Mouse (Mus musculus) brain, embryonic 14.5 days (tissue): Measurements from ENCODE around the gene Slc25a11.

Experiments
- CTCF ChIP-seq: fragments of 200-500 bp; IDR thresholded peaks from 2 replicates; pipeline ENCODE4 v1.5.1; 2012; ENCODE audit warnings: inconsistent platforms, mild to moderate bottlenecking, moderate library complexity, borderline replicate concordance; ENCODE audit not compliant: insufficient read depth, insufficient read length; ENCODE audit errors: extremely low read depth
- POLR2A ChIP-seq: fragments of 200-500 bp; IDR thresholded peaks from 2 replicates; pipeline ENCODE4 v1.6.1; 2012; ENCODE audit warnings: mild to moderate bottlenecking, inconsistent platforms, borderline replicate concordance; ENCODE audit not compliant: poor library complexity, insufficient read depth, insufficient read length, severe bottlenecking; ENCODE audit errors: extremely low read depth

DNA sequence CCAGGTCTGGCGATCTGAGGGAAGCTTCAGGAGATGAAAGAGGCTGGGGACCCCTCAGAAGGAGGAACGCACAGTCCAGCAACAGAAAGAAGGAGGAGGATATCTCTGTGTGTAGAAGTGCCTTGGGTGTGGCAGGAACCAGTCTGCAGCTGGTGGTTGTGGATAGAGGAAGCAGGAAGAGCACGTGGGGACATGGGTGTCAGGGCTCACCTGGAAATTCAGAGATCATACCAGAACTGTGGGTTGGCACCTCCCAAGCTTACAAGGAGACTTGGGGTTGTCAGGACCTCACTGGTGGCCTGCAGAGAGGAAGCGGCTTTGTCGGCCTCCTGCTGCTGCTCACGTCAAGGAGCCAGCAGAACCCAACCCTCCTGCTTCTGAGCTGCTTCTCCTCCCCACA is 50.0 kb downstream of the Slc25a11 start:
- TF ChIP-seq CTCF (no peak), POLR2A (no peak)
